Mouse (Mus musculus) megakaryocyte, embryonic 14.5 days (primary cell): ENCODE measurements around the gene Foxb1.

Source experiments
- FLI1 ChIP-seq: IDR thresholded peaks from 2 replicates; pipeline ENCODE4 v1.6.1; 2012; ENCODE audit warnings: low read length, inconsistent platforms, mixed read lengths
- GATA1 ChIP-seq: IDR thresholded peaks from 3 replicates; pipeline ENCODE4 v1.6.1; 2012; ENCODE audit warnings: mixed read lengths, low read length, inconsistent platforms, borderline replicate concordance

GRCm38 (mm10) chr9:69766936-69767335 lies 6.2 kb upstream of the Foxb1 start:
- TF ChIP-seq GATA1 (no peak), FLI1 (no peak)
